Mouse (Mus musculus): ENCODE results near the gene 4930522H14Rik.

4930522H14Rik gene

DNA sequence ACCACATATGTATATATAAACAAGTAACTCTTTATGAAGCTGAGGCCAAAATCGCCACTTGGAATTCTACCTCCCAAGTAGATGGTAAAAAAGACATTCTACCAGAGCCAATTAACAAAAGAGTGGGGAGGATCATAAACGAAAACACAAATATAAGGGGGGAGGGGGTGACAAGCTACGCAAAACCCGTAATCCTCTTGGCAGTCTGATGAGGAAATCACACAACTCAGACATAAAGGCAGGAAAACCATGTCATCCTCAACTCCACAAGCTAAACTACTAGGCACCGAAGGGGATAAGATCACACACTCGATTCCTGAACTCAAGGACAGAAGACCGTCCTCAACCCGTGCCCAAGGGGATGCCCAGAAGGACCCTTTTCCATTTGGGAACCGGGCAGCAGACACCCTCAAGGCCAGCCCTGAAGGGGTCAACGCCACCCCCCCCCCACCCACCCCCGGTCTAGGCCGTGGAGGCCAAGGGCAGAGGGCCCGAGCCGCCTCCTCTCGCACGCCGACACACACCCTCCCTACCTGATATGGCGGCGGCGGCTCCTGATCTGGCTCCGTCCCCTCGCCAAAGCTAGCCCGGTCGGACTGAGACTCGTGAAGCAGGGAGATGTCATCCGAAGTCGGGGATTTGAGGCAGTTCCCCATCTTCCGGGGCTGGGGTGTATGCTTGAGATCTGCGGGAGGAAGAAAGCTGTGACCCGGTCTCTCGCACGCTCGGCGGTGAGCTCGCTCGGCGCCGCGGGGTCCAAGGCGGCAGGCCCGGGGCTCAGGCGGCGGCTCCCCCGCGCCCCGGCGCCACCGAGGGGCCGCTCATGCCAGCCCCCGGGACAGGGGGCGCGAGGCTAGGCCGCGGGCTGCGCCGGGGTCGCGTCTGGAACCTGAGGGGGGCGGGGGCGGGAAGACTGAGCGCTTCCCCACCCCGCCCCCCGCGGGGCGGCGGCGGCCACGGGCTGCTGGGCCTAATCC lies 55.2 kb downstream of the 4930522H14Rik start:
- peak; percentile 45 for DNase-seq (ENCODE audit: low read depth, low spot score)

DNA sequence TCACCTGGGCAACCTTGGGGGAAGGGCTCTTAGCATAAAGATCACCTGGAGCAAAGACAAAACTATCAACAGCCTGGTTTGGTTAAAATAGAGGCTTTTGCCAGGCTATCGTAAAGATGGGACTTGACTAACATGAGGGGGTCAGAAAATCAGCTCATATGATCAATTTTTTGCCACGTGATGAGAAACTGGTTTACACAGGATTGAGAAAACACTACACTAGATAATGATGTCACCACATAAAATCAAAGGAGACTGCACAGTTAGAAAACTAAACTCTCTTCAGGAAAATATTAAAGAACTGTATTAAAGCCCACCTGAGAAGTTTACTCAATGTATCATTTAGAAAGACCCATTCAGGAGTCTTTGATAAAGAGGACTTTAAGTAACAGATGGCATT lies 56.0 kb downstream of the 4930522H14Rik start:
- no peak for DNase-seq (ENCODE audit: low read depth, low spot score)

DNA sequence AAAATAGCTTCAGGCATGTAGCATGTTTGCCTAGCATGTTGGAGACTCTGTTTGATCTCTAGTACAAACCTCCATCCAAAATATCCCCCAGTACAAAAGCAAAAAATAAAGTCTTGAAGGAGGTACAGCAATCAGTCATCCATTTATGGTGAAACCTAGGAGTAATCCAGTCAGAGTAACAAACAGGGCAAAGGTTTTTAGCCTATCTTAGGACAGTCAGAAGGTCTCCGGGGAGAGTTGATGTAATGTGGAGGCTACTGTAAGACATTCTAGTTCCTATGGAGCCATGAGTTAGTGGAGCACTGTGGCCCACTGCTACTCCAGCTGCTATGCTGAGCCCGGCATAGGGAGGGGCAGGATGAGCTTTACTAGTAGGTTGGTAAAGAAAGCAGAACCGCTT lies 58.5 kb downstream of the 4930522H14Rik start:
- DNase-seq (ENCODE audit: low read depth, low spot score) = no peak

DNA sequence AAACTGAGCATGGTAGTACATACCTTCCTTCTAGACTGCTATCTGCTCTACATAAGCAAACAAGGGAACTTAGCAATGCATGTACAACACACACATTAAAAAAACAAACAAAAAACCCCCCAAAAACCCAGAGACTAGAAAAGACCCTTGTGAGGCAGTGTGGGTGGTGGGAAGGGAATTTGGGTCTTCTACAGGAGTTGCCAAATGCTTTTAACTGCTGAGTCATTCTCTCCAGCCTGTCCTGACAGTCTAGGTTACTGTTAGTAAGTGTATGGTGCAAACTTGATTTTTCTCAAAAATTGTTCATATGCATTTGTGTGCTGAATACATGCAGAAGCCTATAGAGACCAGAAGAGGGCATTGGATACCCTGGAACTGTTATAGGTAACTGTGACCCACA lies 59.5 kb downstream of the 4930522H14Rik start:
- no peak for DNase-seq (ENCODE audit: low read depth, low spot score)

DNA sequence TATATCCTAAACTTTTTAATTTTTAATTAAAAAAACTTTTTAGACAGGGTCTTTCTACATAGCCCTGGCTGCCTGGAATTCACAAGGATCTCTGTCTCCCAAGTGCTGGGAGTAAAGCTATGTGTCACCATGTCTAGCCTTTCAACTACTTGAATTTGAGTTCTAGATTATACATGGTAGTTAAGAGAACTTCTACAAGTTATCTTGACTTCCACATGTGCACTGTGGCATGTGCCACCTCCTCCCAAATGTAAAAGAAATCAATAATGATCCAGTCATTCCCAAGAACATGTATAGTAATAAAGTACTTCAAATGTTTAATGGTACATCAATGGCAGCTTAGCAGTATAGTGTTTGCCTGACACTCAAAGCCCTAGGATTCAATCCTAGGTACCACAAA lies 63.4 kb downstream of the 4930522H14Rik start:
- DNase-seq (ENCODE audit: low read depth, low spot score) = no peak

DNA sequence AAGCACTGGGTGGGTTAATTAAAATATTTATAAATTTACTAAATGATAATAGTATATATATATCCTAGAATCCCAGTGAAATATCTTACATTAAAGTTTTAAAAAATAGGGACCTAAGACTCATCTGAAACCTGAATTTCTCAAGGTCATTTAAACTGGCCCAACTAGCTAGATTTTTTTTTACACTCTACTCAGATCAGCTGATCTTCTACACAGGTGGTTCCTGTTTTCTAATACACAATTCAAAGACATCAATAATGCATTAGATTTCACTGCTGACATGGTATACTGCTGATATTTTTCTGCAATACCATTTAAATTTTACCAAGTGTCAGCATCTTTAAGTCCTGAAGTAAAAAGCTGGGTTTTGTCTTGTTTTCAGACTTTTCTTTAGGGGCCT lies 67.2 kb downstream of the 4930522H14Rik start:
- no peak for DNase-seq (ENCODE audit: low read depth, low spot score)

GRCm38 (mm10) chr4:109460421-109461179 lies 70.5 kb downstream of the 4930522H14Rik start:
- no peak for DNase-seq (ENCODE audit: low read depth, low spot score)

- DNase-seq (ENCODE audit: low read depth, low spot score) = no peak
Observed at GRCm38 (mm10) chr4:109456821-109457220, 74.3 kb downstream of the 4930522H14Rik start.
